Mouse (Mus musculus) thymus, adult 2 months (tissue): ENCODE results near the gene Cks1b.

Source experiments
- CTCF ChIP-seq: fragments of 200-500 bp; IDR thresholded peaks from 2 replicates; pipeline ENCODE4 v1.5.1; 2012; ENCODE audit warnings: mild to moderate bottlenecking, control low read depth, low read length, moderate library complexity, borderline replicate concordance; ENCODE audit not compliant: control insufficient read depth, poor library complexity, insufficient read depth; ENCODE audit errors: extremely low read depth
- POLR2A ChIP-seq: fragments of 200-500 bp; IDR thresholded peaks from 2 replicates; pipeline ENCODE4 v1.6.1; 2012; ENCODE audit warnings: mild to moderate bottlenecking, low read length, control low read depth, moderate library complexity; ENCODE audit not compliant: control insufficient read depth, poor library complexity, insufficient read depth; ENCODE audit errors: extremely low read depth

DNA sequence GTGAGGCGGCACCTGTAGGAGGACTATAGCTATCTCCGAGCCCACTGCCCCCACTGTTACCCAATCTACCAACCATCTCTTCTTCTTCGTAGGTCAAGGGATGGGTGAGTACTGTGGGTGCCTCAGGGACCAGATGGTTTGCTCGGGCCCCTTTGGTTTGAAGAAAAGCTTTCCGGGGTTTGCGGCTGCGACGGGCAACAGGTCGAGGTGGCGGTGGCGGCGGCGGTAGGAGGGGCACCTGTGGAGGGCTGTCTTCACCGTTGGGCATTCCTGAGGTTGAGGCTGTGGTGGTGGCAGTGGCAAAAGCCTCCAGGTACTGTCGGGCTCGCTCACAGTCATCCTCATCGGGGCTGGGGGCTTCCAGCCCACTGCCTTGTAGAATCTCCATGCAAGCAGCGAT is 37.5 kb downstream of the Cks1b start:
- TF ChIP-seq POLR2A (no peak), CTCF (no peak)
